Mouse (Mus musculus) cortical plate, adult 2 months (tissue): ENCODE results near the gene Reps2.

ENCODE experiments used
- CTCF ChIP-seq: fragments of 200-500 bp; IDR thresholded peaks from 2 replicates; pipeline ENCODE4 v1.5.1; 2011; ENCODE audit warnings: mild to moderate bottlenecking, control low read depth, low read length; ENCODE audit not compliant: insufficient read depth; ENCODE audit errors: extremely low read depth
- POLR2A ChIP-seq: fragments of 200-500 bp; IDR thresholded peaks from 2 replicates; pipeline ENCODE4 v1.6.1; 2011; ENCODE audit warnings: mild to moderate bottlenecking, low read length, control low read depth; ENCODE audit not compliant: insufficient read depth; ENCODE audit errors: extremely low read depth

DNA sequence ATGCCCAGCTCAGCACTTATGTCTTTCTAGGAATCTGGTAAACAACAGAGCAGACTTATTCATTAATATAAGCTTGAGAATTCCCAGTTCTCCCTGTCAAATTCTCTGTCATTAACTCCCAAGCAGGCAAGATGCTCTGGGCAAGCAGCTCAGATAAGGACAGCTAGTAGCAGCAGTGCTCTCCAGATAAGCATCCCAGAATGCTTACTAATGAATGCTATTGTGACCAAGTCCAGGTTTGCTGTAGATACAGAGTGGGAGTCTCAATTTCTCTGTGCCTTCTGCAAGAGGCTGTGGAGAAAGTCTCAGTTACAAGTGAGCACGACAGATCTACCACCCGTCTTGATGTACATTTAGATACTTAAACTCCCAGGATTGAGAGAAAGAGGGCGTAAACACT is 173.2 kb downstream of the Reps2 start:
- TF ChIP-seq CTCF (no peak), POLR2A (no peak)
